Mouse (Mus musculus): Measurements from ENCODE around the gene Cyfip2. TPM values are rescaled to one million over a fixed set of nuclear protein-coding genes. Genes with fewer than 3 reads are reported as not detected.

Gene Cyfip2
- polyA plus RNA-seq, 1 experiment = 75.9 TPM

DNA sequence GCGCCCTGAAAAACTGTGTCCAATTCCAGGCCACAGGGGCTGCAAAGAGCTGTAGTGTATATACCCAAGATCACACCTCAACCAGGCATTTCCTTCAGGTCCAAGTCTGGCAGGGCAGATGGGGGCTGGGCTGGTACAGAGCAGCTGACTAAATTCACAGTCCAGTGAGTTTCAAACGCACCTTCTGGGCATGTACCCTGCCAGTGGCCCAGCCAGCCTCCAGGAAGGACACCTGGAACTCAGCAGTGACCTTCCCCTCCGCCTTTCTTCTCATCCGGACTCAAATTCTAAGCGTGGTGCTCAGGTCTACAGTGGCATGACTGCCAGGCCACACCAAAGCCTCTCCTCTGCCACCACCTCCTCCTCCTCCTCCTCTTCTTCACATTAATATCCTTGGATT lies 19.2 kb downstream of the Cyfip2 start:
- TF ChIP-seq POLR2A (IDR thresholded peaks at IDR 0.05; ENCODE audit: borderline replicate concordance, extremely low read depth, insufficient read depth, insufficient read length, poor library complexity, severe bottlenecking) (no peak), CTCF (IDR thresholded peaks at IDR 0.05; ENCODE audit: borderline replicate concordance, extremely low read depth, insufficient read depth, insufficient read length) (no peak)
- DNase-seq (ENCODE audit: low read depth) = no peak

DNA sequence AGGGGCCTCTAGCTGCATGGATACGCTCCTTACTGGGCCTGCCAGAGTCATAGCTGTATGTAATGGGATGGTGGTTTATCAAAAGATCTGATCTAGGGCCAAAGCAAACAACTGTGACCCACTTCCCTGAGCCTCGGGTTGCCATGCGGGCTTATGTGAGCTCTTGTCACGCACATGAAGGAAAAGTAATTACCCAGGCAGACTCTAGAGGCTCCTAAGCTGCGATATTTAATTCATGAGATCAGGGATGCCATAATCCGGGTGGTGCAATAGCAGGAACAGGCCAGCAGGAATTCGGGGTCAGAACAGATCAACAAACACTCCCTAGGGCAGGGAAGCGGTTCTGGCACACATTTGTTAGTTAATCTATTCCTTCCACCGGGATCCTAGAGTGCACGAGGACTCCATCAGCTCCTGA lies 21.7 kb downstream of the Cyfip2 start:
- peak; percentile 77 for DNase-seq (ENCODE audit: low read depth)
- no peak for TF ChIP-seq POLR2A (IDR thresholded peaks at IDR 0.05; ENCODE audit: borderline replicate concordance, extremely low read depth, insufficient read depth, insufficient read length, poor library complexity, severe bottlenecking)
- peak; percentile 36; the same call in 1 of the 2 replicates for TF ChIP-seq CTCF (IDR thresholded peaks at IDR 0.05; ENCODE audit: borderline replicate concordance, extremely low read depth, insufficient read depth, insufficient read length)

- DNase-seq (ENCODE audit: low read depth) = no peak
- TF ChIP-seq POLR2A (IDR thresholded peaks at IDR 0.05; ENCODE audit: borderline replicate concordance, extremely low read depth, insufficient read depth, insufficient read length, poor library complexity, severe bottlenecking) (no peak), CTCF (IDR thresholded peaks at IDR 0.05; ENCODE audit: borderline replicate concordance, extremely low read depth, insufficient read depth, insufficient read length) (no peak)
Observed at GRCm38 (mm10) chr11:46289561-46289960, 23.1 kb downstream of the Cyfip2 start.

- TF ChIP-seq CTCF (IDR thresholded peaks at IDR 0.05; ENCODE audit: borderline replicate concordance, extremely low read depth, insufficient read depth, insufficient read length) (no peak), POLR2A (IDR thresholded peaks at IDR 0.05; ENCODE audit: borderline replicate concordance, extremely low read depth, insufficient read depth, insufficient read length, poor library complexity, severe bottlenecking) (no peak)
- DNase-seq (ENCODE audit: low read depth) = no peak
Observed at GRCm38 (mm10) chr11:46289022-46289421, 23.6 kb downstream of the Cyfip2 start.

DNA sequence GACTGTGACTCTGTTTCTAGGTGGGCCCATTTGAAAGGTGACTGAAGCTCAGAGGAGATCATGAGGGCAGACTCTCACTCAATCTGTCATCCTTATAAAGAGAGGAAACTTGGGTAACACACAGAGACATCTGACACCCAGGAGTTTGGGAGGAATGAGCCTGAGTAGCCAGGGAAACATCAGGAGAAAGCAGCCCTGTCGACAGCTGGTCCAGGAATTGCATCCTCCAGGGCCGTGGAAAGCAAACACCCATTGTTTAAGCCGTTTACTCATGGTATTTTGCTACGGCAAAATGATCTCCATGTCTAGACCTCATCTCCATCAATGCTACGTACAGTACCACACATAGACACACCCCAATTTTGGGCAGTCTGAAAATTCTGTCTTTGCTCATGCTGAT lies 24.6 kb downstream of the Cyfip2 start:
- DNase-seq (ENCODE audit: low read depth) = no peak
- TF ChIP-seq POLR2A (IDR thresholded peaks at IDR 0.05; ENCODE audit: borderline replicate concordance, extremely low read depth, insufficient read depth, insufficient read length, poor library complexity, severe bottlenecking) (no peak), CTCF (IDR thresholded peaks at IDR 0.05; ENCODE audit: borderline replicate concordance, extremely low read depth, insufficient read depth, insufficient read length) (no peak)

- DNase-seq (ENCODE audit: low read depth) = peak; percentile 55
- TF ChIP-seq POLR2A (IDR thresholded peaks at IDR 0.05; ENCODE audit: borderline replicate concordance, extremely low read depth, insufficient read depth, insufficient read length, poor library complexity, severe bottlenecking) (no peak), CTCF (IDR thresholded peaks at IDR 0.05; ENCODE audit: borderline replicate concordance, extremely low read depth, insufficient read depth, insufficient read length) (no peak)
Observed at GRCm38 (mm10) chr11:46286803-46287202, 25.9 kb downstream of the Cyfip2 start.

DNA sequence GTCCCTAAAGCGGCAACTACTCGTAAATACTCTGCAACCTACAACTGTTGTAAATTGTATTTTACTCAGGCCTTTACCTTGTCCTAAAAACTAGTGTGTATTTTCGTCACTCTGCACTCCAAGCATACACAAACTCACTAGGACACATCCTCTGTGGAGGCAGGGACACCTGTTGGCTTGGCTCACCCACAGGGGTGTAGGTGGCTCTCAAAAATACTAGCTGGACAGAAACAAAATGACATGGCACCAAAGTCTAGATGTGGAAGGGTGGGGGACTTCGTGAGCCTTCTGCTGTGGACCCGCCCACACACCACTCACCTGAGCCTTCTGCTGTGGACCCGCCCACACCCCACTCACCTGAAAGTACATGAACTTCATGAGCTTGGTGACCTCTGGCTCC lies 28.9 kb downstream of the Cyfip2 start:
- DNase-seq (ENCODE audit: low read depth) = no peak
- TF ChIP-seq CTCF (IDR thresholded peaks at IDR 0.05; ENCODE audit: borderline replicate concordance, extremely low read depth, insufficient read depth, insufficient read length) (no peak), POLR2A (IDR thresholded peaks at IDR 0.05; ENCODE audit: borderline replicate concordance, extremely low read depth, insufficient read depth, insufficient read length, poor library complexity, severe bottlenecking) (no peak)

GRCm38 (mm10) chr11:46282612-46283011 lies 30.0 kb downstream of the Cyfip2 start:
- no peak for DNase-seq (ENCODE audit: low read depth)
- no peak for TF ChIP-seq CTCF (IDR thresholded peaks at IDR 0.05; ENCODE audit: borderline replicate concordance, extremely low read depth, insufficient read depth, insufficient read length)
- no peak for TF ChIP-seq POLR2A (IDR thresholded peaks at IDR 0.05; ENCODE audit: borderline replicate concordance, extremely low read depth, insufficient read depth, insufficient read length, poor library complexity, severe bottlenecking)

DNA sequence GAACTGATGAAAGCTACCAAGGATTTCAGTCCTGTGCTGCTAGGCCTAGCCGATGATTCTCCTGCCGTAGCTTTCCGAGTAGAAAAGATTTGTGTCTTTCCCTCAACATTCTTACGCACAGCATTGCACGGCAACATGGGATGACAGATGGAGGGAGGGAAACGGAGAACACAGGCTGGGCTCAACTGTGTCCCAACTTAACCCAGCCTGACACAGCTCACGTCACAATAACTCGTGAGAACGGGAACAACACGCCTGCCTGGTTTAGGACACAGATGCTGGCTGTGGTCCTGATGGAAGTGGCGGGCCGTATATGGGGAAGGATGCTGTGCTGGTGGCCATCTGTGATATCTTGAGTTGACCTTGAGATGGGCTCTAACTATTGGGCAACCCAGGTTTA lies 34.0 kb downstream of the Cyfip2 start:
- no peak for TF ChIP-seq POLR2A (IDR thresholded peaks at IDR 0.05; ENCODE audit: borderline replicate concordance, extremely low read depth, insufficient read depth, insufficient read length, poor library complexity, severe bottlenecking)
- no peak for TF ChIP-seq CTCF (IDR thresholded peaks at IDR 0.05; ENCODE audit: borderline replicate concordance, extremely low read depth, insufficient read depth, insufficient read length)
- DNase-seq (ENCODE audit: low read depth) = no peak

DNA sequence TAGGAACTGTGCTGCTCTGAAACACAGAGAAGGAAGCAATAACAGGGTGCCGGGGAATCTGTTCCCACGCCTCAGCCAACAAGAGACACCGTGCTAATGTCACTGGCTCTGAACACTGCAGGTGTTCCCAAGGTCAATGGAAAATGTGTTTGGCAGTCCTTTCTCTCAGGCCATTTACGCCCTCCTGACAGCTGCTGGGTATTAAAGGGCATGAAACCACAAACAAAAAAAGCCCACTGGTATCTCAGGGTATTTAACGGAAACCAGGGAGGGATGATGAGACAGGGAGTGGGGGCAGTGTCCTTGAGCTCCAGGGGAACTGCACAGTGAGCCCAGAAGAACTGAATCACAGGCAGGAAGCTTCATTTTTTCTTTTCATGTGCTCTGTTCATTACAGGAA lies 34.5 kb downstream of the Cyfip2 start:
- TF ChIP-seq CTCF (IDR thresholded peaks at IDR 0.05; ENCODE audit: borderline replicate concordance, extremely low read depth, insufficient read depth, insufficient read length) (no peak), POLR2A (IDR thresholded peaks at IDR 0.05; ENCODE audit: borderline replicate concordance, extremely low read depth, insufficient read depth, insufficient read length, poor library complexity, severe bottlenecking) (no peak)
- no peak for DNase-seq (ENCODE audit: low read depth)

DNA sequence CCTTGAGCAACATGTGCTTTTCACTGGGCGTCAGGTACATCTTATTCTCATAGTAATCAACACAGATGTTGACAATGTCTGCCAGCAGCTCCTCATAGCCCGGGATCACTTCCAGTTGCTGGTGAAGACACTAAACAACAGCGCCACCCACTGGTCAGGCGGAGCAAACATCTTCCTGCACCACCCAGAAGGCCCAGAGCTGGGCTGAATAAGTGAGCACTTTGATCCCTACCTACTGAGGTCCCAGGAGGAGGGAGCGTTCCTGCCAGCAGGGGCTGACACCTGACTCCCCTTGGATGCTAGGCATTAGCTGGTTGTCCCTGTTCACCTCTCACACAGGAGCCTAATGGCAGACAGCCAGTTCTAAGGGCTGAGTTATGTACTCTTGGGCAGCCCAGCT lies 35.9 kb downstream of the Cyfip2 start:
- DNase-seq (ENCODE audit: low read depth) = peak; percentile 38
- TF ChIP-seq POLR2A (IDR thresholded peaks at IDR 0.05; ENCODE audit: borderline replicate concordance, extremely low read depth, insufficient read depth, insufficient read length, poor library complexity, severe bottlenecking) (no peak), CTCF (IDR thresholded peaks at IDR 0.05; ENCODE audit: borderline replicate concordance, extremely low read depth, insufficient read depth, insufficient read length) (peak; percentile 55)

- TF ChIP-seq CTCF (IDR thresholded peaks at IDR 0.05; ENCODE audit: borderline replicate concordance, extremely low read depth, insufficient read depth, insufficient read length) (no peak), POLR2A (IDR thresholded peaks at IDR 0.05; ENCODE audit: borderline replicate concordance, extremely low read depth, insufficient read depth, insufficient read length, poor library complexity, severe bottlenecking) (no peak)
- DNase-seq (ENCODE audit: low read depth) = no peak
Observed at GRCm38 (mm10) chr11:46276168-46276567, 36.5 kb downstream of the Cyfip2 start.

Data from brain, embryonic 14.5 days (tissue).